Mouse (Mus musculus): ENCODE measurements at regions not wholly inside any gene's neighbourhood (a gene's known extent, or its start where the extent isn't known, plus 50 kb on each side); places are given as distances from the start of the nearest gene placed in this dataset.

GRCm38 (mm10) chr1:23462411-23462810, 64.8 kb upstream of the Ogfrl1 start:
- in situ Hi-C loops (cut with MboI, MseI), result no loop called here

GRCm38 (mm10) chr1:23464081-23464480, 66.5 kb upstream of the Ogfrl1 start:
- in situ Hi-C loops (cut with MboI, MseI), result no loop called here

GRCm38 (mm10) chr1:23466340-23466739, 68.8 kb upstream of the Ogfrl1 start:
- in situ Hi-C loops (cut with MboI, MseI), result no loop called here

- in situ Hi-C loops (cut with MboI, MseI), result no loop called here
Measured at GRCm38 (mm10) chr1:23467405-23467804, 69.8 kb upstream of the Ogfrl1 start.

GRCm38 (mm10) chr1:23480776-23481320, 83.3 kb upstream of the Ogfrl1 start:
- in situ Hi-C loops (cut with MboI, MseI), result no loop called here

- in situ Hi-C loops (cut with MboI, MseI), result no loop called here
Measured at GRCm38 (mm10) chr1:23484566-23484965, 87.0 kb upstream of the Ogfrl1 start.

- in situ Hi-C loops (cut with MboI, MseI), result no loop called here
Measured at GRCm38 (mm10) chr1:23485150-23485775, 87.7 kb upstream of the Ogfrl1 start.

- in situ Hi-C loops (cut with MboI, MseI), result no loop called here
Measured at GRCm38 (mm10) chr1:23487031-23487430, 89.5 kb upstream of the Ogfrl1 start.

- in situ Hi-C loops (cut with MboI, MseI), result no loop called here
Measured at GRCm38 (mm10) chr1:23490640-23491039, 93.1 kb upstream of the Ogfrl1 start.

- in situ Hi-C loops (cut with MboI, MseI), result no loop called here
Measured at GRCm38 (mm10) chr1:23491041-23491440, 93.5 kb upstream of the Ogfrl1 start.

- in situ Hi-C loops (cut with MboI, MseI), result no loop called here
Measured at GRCm38 (mm10) chr1:23492981-23493380, 95.4 kb upstream of the Ogfrl1 start.

GRCm38 (mm10) chr1:23495412-23495811, 97.8 kb upstream of the Ogfrl1 start:
- in situ Hi-C loops (cut with MboI, MseI), result no loop called here

- in situ Hi-C loops (cut with MboI, MseI), result loop anchor here (25.0 kb wide), 1 partner anchor 533 kb away; no protein-coding TSS in a partner anchor
Measured at GRCm38 (mm10) chr1:23520113-23520512, 122.5 kb upstream of the Ogfrl1 start.

GRCm38 (mm10) chr1:23532659-23533058, 135.1 kb upstream of the Ogfrl1 start:
- in situ Hi-C loops (cut with MboI, MseI), result no loop called here

GRCm38 (mm10) chr1:23536621-23537020, 139.0 kb upstream of the Ogfrl1 start:
- in situ Hi-C loops (cut with MboI, MseI), result no loop called here

GRCm38 (mm10) chr1:23538419-23538818, 140.8 kb upstream of the Ogfrl1 start:
- in situ Hi-C loops (cut with MboI, MseI), result no loop called here

GRCm38 (mm10) chr1:23540594-23540993, 143.0 kb upstream of the Ogfrl1 start:
- in situ Hi-C loops (cut with MboI, MseI), result no loop called here

- in situ Hi-C loops (cut with MboI, MseI), result no loop called here
Measured at GRCm38 (mm10) chr1:23555794-23556193, 158.2 kb upstream of the Ogfrl1 start.

- in situ Hi-C loops (cut with MboI, MseI), result no loop called here
Measured at GRCm38 (mm10) chr1:23568106-23568505, 170.5 kb upstream of the Ogfrl1 start.

GRCm38 (mm10) chr1:23574461-23574860, 176.9 kb upstream of the Ogfrl1 start:
- in situ Hi-C loops (cut with MboI, MseI), result no loop called here

GRCm38 (mm10) chr1:23575005-23575404, 177.4 kb upstream of the Ogfrl1 start:
- in situ Hi-C loops (cut with MboI, MseI), result no loop called here

- in situ Hi-C loops (cut with MboI, MseI), result no loop called here
Measured at GRCm38 (mm10) chr1:23575515-23575914, 177.9 kb upstream of the Ogfrl1 start.

- in situ Hi-C loops (cut with MboI, MseI), result no loop called here
Measured at GRCm38 (mm10) chr1:23576150-23576549, 178.6 kb upstream of the Ogfrl1 start.
